Mouse (Mus musculus): Measurements from ENCODE around the gene Kmt2d. TPM values are rescaled to one million over a fixed set of nuclear protein-coding genes. Genes with fewer than 3 reads are reported as not detected.

Gene Kmt2d
- polyA plus RNA-seq, 1 experiment, result 33.0 TPM

DNA sequence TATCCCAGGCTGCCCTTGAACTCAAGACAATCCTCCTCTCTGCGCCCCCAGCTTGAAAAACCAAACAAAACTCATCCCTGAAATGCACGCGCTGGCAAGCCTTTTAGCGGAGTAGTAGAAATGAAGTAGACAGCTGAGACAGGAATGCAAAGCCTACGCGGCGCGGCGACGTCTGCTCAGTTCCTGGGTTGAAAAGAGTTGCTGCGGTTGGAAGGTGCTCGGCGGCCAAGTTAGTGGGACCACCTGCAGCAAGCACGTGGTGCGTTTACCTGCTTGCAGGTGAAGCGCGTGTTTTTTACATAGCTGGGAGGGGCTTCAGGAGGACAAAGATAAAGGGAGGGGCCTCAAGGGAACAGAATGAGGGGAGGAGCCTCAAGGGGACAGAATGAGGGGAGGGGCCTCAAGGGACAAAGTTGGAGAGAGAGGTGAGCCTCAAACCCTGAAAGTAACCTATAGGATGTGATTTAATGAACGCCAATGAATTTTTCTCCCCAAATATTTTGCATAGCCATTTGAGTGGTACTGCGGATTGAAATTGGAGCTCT lies 20.3 kb upstream of the Kmt2d start:
- Histone ChIP-seq H3K27ac (ENCODE audit: insufficient read depth, low read length) (no peak overlapping the region), H3K4me3 (ENCODE audit: insufficient read depth, low read length) (no peak overlapping the region), H3K4me1 (ENCODE audit: control insufficient read depth, insufficient read depth, low read length) (peaks cover 3% of the 10 kb centered on the region)
- TF ChIP-seq POLR2A (IDR thresholded peaks at IDR 0.05; ENCODE audit: extremely low read depth, insufficient read depth, low read length) (no peak), CTCF (IDR thresholded peaks at IDR 0.05; ENCODE audit: extremely low read depth, insufficient read depth, low read length) (no peak)

DNA sequence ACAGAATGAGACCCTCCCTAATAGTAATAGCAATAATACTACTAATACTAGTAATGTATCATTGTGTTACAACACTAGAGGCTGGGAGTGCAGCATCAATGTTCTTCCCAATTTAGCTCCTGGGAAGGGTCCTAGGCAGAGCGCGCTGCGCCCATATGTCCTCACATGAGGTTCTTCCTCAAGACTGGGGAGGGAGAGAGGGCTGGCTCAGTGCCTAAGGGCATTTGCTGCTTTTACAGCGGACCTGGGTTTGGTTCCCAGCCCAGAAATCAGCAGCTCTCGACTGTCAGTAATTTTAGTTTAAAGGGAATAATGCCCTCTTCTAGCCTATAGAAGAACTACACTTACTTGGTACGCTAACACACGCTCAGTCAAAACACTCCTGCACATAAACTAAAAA lies 16.5 kb upstream of the Kmt2d start:
- H3K4me3 ChIP-seq (ENCODE audit: insufficient read depth, low read length), result no peak overlapping the region
- no peak for TF ChIP-seq POLR2A (IDR thresholded peaks at IDR 0.05; ENCODE audit: extremely low read depth, insufficient read depth, low read length)
- H3K27ac ChIP-seq (ENCODE audit: insufficient read depth, low read length), result no peak overlapping the region
- H3K4me1 ChIP-seq (ENCODE audit: control insufficient read depth, insufficient read depth, low read length), result no peaks in the 10 kb centered on the region

DNA sequence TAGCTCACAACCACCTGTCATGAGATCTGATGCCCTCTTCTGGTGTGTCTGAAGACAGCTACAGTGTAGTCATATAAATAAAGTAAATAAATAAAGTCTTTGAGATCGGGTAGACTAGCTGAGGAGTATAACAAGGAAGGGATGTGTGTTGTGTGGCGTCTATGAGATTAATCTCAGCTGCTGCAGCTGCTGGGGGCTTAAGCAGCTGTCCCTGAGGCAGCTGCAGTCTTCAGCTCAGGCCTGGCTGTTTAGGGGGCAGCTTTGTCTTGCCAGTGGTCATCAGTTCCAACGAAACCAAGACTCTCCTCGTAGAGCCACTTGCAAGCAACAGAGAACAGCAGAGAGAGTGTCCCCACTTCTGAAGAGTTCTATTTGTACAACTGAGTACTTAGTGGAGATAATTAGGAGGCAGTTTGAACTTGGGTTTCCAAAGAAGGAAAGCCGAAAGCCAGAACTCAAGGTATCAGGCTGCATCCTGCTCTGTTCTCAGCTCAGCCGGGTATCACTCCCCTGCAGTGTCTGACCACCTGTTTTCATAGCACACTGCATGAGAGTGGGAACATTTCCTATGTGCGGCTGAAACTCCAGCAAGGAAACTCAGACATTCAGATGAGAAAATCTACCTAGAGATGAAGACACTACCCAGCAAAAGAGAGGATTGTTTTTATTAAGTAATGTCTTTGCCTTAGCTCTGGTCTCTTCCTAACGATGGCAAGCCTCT lies 15.8 kb upstream of the Kmt2d start:
- no peak overlapping the region for H3K27ac ChIP-seq (ENCODE audit: insufficient read depth, low read length)
- no peak overlapping the region for H3K4me3 ChIP-seq (ENCODE audit: insufficient read depth, low read length)
- no peak for TF ChIP-seq POLR2A (IDR thresholded peaks at IDR 0.05; ENCODE audit: extremely low read depth, insufficient read depth, low read length)
- TF ChIP-seq CTCF (IDR thresholded peaks at IDR 0.05; ENCODE audit: extremely low read depth, insufficient read depth, low read length), result no peak
- H3K4me1 ChIP-seq (ENCODE audit: control insufficient read depth, insufficient read depth, low read length), result no peaks in the 10 kb centered on the region

DNA sequence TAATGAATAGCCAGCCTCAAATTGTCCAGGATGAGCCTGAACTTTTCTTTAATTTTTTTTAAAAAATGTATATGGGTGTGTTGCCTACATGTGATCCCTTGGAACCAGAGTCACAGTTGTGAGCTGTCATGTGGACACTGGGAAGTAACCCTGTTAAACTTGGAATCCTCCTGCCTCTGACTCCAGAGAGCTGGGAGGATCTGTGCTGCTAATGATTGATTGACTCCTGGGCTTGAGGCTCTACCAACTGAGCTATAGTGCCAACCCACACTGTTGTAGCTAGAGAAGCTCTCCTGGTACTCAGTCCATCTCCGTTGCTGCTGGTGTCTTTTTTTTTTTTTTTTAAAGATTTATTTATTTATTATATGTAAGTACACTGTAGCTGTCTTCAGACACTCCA lies 13.1 kb upstream of the Kmt2d start:
- Histone ChIP-seq H3K4me3 (ENCODE audit: insufficient read depth, low read length) (no peak overlapping the region), H3K27ac (ENCODE audit: insufficient read depth, low read length) (no peak overlapping the region), H3K4me1 (ENCODE audit: control insufficient read depth, insufficient read depth, low read length) (0 out of 2 replicates have a peak, but pooled peaks cover 3% of the 10 kb centered on the region)
- TF ChIP-seq CTCF (IDR thresholded peaks at IDR 0.05; ENCODE audit: extremely low read depth, insufficient read depth, low read length) (no peak), POLR2A (IDR thresholded peaks at IDR 0.05; ENCODE audit: extremely low read depth, insufficient read depth, low read length) (no peak)

DNA sequence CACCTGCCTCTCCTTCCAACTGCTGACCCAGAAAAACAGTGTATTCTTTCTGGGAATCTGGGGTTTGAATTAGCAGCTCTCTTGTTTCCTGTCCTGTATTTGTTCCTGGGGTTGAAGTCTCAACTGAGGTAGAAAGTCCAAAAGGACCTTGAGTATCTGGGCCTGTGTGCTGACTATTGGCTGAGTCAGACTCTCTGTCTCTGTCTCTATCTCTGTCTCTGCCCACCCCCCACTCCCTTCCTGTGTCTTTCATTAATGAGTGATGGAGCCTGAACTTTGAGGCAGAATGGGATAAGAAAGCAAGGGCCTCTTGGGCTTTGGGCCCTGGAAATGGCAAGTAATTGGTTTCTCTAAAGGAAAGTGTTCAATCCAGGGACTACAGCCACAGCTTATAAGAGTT lies 12.7 kb upstream of the Kmt2d start:
- Histone ChIP-seq H3K4me3 (ENCODE audit: insufficient read depth, low read length) (no peak overlapping the region), H3K4me1 (ENCODE audit: control insufficient read depth, insufficient read depth, low read length) (0 out of 2 replicates have a peak, but pooled peaks cover 3% of the 10 kb centered on the region), H3K27ac (ENCODE audit: insufficient read depth, low read length) (no peak overlapping the region)
- TF ChIP-seq POLR2A (IDR thresholded peaks at IDR 0.05; ENCODE audit: extremely low read depth, insufficient read depth, low read length), result no peak
- no peak for TF ChIP-seq CTCF (IDR thresholded peaks at IDR 0.05; ENCODE audit: extremely low read depth, insufficient read depth, low read length)

DNA sequence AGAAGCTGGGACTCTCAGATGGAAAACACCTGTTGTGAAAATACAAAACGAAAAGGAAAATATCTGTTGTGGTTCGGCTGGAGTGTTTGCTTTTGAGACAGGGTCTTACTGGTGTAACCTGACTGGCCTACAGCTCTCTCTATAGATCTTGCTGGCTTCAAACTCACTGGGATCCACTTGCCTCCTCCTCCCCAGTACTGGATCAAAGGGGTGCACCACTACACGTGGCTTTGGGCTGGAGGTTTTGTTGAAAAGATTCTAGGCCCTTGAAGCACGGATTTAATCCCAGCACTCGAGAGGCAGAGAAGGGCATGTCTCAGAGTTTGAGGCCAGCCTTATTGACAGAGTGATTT lies 10.6 kb upstream of the Kmt2d start:
- TF ChIP-seq POLR2A (IDR thresholded peaks at IDR 0.05; ENCODE audit: extremely low read depth, insufficient read depth, low read length), result no peak
- TF ChIP-seq CTCF (IDR thresholded peaks at IDR 0.05; ENCODE audit: extremely low read depth, insufficient read depth, low read length), result no peak
- no peak overlapping the region for H3K27ac ChIP-seq (ENCODE audit: insufficient read depth, low read length)

DNA sequence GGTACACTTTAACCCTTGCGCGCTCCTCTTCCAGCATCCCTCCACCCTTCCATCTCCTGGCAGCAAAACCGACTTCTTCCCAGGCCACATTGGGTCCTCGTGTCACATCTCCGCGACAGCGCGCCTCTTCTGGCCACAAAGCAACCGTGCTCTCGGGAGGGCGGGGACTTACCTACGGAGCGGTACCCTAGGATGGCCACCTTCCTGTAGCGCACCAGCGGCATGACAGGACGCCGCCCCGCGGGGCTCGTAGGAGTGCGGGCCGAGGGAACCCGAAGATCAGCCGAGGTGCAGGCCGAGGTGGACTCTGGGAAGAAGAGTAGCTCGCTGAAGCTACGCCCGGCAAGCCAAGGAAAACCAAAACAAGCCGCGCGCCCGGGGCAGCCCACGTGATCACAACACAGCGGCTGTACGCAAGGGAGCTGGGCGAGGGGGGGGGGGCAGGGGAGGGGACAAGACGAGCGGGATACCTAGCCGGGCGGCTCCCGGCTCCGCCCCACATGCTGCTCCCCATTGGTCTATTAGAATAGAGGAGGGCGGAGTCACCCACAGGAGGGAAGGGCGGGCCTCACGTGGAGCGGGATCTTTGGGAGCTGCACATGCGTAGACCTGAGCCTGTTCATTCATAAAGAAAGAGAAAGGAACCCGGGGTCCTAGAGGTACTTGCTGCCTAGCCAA lies 10.1 kb upstream of the Kmt2d start:
- Histone ChIP-seq H3K4me1 (ENCODE audit: control insufficient read depth, insufficient read depth, low read length) (0 out of 2 replicates have a peak, but pooled peaks cover 3% of the 10 kb centered on the region), H3K4me3 (ENCODE audit: insufficient read depth, low read length) (peak overlapping the region; percentile 56), H3K27ac (ENCODE audit: insufficient read depth, low read length) (no peak overlapping the region)
- TF ChIP-seq CTCF (IDR thresholded peaks at IDR 0.05; ENCODE audit: extremely low read depth, insufficient read depth, low read length) (no peak), POLR2A (IDR thresholded peaks at IDR 0.05; ENCODE audit: extremely low read depth, insufficient read depth, low read length) (0 out of 2 replicates have a peak, but pooled peaks have one; percentile 12)

More for the DNA sequence above, 10.6 kb upstream of the Kmt2d start:
- 0 out of 2 replicates have a peak, but pooled peaks cover 3% of the 10 kb centered on the region for H3K4me1 ChIP-seq (ENCODE audit: control insufficient read depth, insufficient read depth, low read length)
- no peak overlapping the region; the same call in 1 of the 2 replicates for H3K4me3 ChIP-seq (ENCODE audit: insufficient read depth, low read length)

DNA sequence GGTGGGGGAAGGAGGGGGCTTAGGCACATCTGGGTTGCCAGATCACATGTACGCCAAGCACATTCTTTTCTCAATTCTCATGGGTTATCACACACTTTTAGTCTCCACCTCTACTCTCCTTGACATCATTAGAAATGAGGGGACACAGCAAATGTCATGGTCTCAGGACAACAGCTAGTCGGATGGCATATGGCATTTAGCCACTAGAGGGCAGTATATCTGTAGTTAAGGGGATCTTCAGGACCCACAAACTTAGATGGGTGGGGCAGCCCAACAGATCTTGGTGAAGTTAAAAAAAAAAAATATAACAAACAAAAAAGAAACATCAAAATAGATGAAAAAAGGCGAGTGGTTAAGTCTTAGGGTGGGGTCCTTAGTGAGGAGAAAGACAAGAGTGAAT lies 6.3 kb upstream of the Kmt2d start:
- TF ChIP-seq POLR2A (IDR thresholded peaks at IDR 0.05; ENCODE audit: extremely low read depth, insufficient read depth, low read length), result no peak
- peak; percentile 73 for TF ChIP-seq CTCF (IDR thresholded peaks at IDR 0.05; ENCODE audit: extremely low read depth, insufficient read depth, low read length)

DNA sequence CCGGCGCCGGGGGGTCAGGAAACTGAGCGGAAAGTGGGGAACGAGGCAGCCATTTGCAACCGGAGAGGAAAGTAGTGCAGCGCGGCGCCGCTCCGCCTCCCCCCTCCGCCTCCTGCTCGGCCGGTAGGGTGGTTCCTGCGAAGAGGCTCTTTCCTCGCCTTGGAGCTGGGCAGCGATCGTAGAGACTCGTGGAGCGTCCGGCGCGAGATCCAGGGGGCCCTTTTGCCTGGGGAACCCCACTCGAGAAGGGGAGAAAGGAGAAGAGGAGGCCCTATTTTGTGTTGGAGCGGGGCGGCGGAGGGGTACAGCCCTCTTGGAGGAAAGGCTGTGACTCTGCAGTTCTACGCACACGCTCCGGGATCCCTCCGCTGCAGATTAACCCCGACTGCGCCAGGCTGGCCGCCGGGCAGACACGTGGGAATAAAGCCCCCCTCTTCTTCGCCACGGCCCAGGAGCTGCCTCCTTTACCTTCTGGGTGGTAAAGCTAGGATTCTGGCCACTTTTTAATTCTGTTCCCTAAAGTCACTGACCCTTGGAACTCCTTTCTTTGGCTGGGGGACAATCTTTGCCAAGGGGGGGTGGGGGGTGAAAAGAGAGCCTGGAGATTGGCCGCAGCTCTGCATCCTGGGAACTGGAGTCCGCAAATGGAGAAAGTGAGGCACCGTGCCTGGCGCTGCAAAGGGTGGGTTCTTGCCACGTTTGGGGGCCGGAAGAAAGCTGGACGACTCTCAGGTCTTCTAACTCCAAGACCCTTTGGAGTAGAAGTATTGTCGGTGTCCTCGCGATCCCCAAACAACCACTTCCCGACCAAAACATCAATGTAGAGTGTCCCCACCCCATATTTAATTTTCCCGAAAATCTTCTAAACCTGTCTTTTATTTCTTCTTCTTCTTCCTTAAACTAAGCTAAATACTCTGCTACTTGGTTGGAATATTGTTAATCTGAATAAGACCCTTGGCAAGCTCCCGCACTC lies 1.2 kb upstream of the Kmt2d start:
- peak overlapping the region; percentile 82 for H3K4me3 ChIP-seq (ENCODE audit: insufficient read depth, low read length)
- H3K4me1 ChIP-seq (ENCODE audit: control insufficient read depth, insufficient read depth, low read length), result peaks cover 11% of the 10 kb centered on the region
- no peak for TF ChIP-seq CTCF (IDR thresholded peaks at IDR 0.05; ENCODE audit: extremely low read depth, insufficient read depth, low read length)
- peak; percentile 55 for TF ChIP-seq POLR2A (IDR thresholded peaks at IDR 0.05; ENCODE audit: extremely low read depth, insufficient read depth, low read length)
- peak overlapping the region; percentile 100 for H3K27ac ChIP-seq (ENCODE audit: insufficient read depth, low read length)

More for the DNA sequence above, 6.3 kb upstream of the Kmt2d start:
- Histone ChIP-seq H3K27ac (ENCODE audit: insufficient read depth, low read length) (no peak overlapping the region), H3K4me1 (ENCODE audit: control insufficient read depth, insufficient read depth, low read length) (0 out of 2 replicates have a peak, but pooled peaks cover 3% of the 10 kb centered on the region), H3K4me3 (ENCODE audit: insufficient read depth, low read length) (no peak overlapping the region)
